Mouse (Mus musculus) lung, embryonic 14.5 days (tissue): ENCODE data around the gene 6030468B19Rik. TPM values are rescaled to one million over a fixed set of nuclear protein-coding genes. Genes with fewer than 3 reads are reported as not detected.

Experiments used
- ATAC-seq: fragments of 200-750 bp; cut with Nextera tagmentation; 2 replicates; pipeline ENCODE4 v1.8.0; 2017; ENCODE audit warnings: mild to moderate bottlenecking, moderate TSS enrichment, moderate library complexity; ENCODE audit not compliant: insufficient read depth
- DNase-seq: peaks from one replicate; pipeline ENCODE4 v3.0.0-alpha.2; 2015
- H3K27ac ChIP-seq: fragments of 300-500 bp; sonication (generic); 2 replicates; pipeline ENCODE4 v1.5.1; 2014; ENCODE audit warnings: low read depth, mild to moderate bottlenecking, moderate library complexity
- H3K27me3 ChIP-seq: fragments of 300-500 bp; sonication (generic); 2 replicates; pipeline ENCODE4 v1.6.1; 2014; ENCODE audit warnings: low read length, control low read depth; ENCODE audit not compliant: insufficient read depth
- H3K36me3 ChIP-seq: fragments of 300-500 bp; sonication (generic); 2 replicates; pipeline ENCODE4 v1.6.1; 2014; ENCODE audit warnings: control low read depth; ENCODE audit not compliant: insufficient read depth
- H3K4me1 ChIP-seq: fragments of 300-500 bp; sonication (generic); 2 replicates; pipeline ENCODE4 v1.6.1; 2014; ENCODE audit warnings: antibody characterized with exemption, control low read depth; ENCODE audit not compliant: insufficient read depth
- H3K4me2 ChIP-seq: fragments of 300-500 bp; sonication (generic); 2 replicates; pipeline ENCODE4 v1.6.1; 2014; ENCODE audit warnings: mild to moderate bottlenecking
- H3K4me3 ChIP-seq: fragments of 300-500 bp; sonication (generic); 2 replicates; pipeline ENCODE4 v1.5.1; 2014; ENCODE audit warnings: low read depth, low read length
- H3K9ac ChIP-seq: fragments of 300-500 bp; sonication (generic); 2 replicates; pipeline ENCODE4 v1.6.1; 2014
- H3K9me3 ChIP-seq: fragments of 300-500 bp; sonication (generic); 2 replicates; pipeline ENCODE4 v1.6.1; 2016; ENCODE audit warnings: low read depth, low read length, control low read depth
- CTCF ChIP-seq: IDR thresholded peaks from 2 replicates; pipeline ENCODE4 v1.5.1; 2016; ENCODE audit warnings: antibody characterized with exemption, low read depth
- WGBS: fragments of 180-500 bp; shearing (Covaris S2); extraction: QIAGEN DNeasy Blood & Tissue Kit; methylation state at CpG from one replicate; pipeline ENCODE4 v1.1.7; 2014; 5-methylcytosine and 5-hydroxymethylcytosine counted together
- polyA plus RNA-seq: library from polyadenylated mRNA; unstranded; fragments of >200 nt; fragmentation: Nextera tagmentation; extraction: Ambion mirVana; gene quantifications from 2 replicates; pipeline ENCODE4 v1.2.1, GENCODE M21; 2014

Gene 6030468B19Rik
- polyA plus RNA-seq, 1 experiment from 2014 or later = 0.22 TPM

GRCm38 (mm10) chr11:117855975-117856374 is 58.5 kb downstream of the 6030468B19Rik start:
- no peak for ATAC-seq
- DNase-seq = no peak
- H3K36me3 ChIP-seq = peaks cover 65% of the 10 kb centered on the region

More at GRCm38 (mm10) chr11:117855975-117856374, 58.5 kb downstream of the 6030468B19Rik start:
- Histone ChIP-seq H3K9ac (no peak overlapping the region), H3K27ac (no peak overlapping the region), H3K9me3 (no peaks in the 10 kb centered on the region), H3K27me3 (peaks cover 14% of the 10 kb centered on the region), H3K4me2 (no peak overlapping the region), H3K4me3 (no peak overlapping the region), H3K4me1 (0 out of 2 replicates have a peak, but pooled peaks cover 1% of the 10 kb centered on the region)
- TF ChIP-seq CTCF = no peak
- WGBS = 61% methylated on average over 1 of the region's 1 CpGs

Other genes with a start within 250 kb of the 6030468B19Rik start
- 10.9 and 11.6 TPM in 2 replicates for gene Tnrc6c, start 143.4 kb upstream of the 6030468B19Rik start, polyA plus RNA-seq
- 1.6 and 2.9 TPM in 2 replicates for gene Tmc8, start 15.6 kb upstream of the 6030468B19Rik start, polyA plus RNA-seq
- 18.2 and 18.6 TPM in 2 replicates for gene Tmc6, start 15.5 kb upstream of the 6030468B19Rik start, polyA plus RNA-seq
- 0.23 and 0.30 TPM in 2 replicates for gene Gm20708, start 12.0 kb downstream of the 6030468B19Rik start, polyA plus RNA-seq
- gene Syngr2, start 12.0 kb downstream of the 6030468B19Rik start, polyA plus RNA-seq = 65.9 and 71.6 TPM in 2 replicates
- 4.6 TPM in 2 replicates for gene Afmid, start 28.3 kb downstream of the 6030468B19Rik start, polyA plus RNA-seq
- 144 and 158 TPM in 2 replicates for gene Tk1, start 28.4 kb downstream of the 6030468B19Rik start, polyA plus RNA-seq
- gene Birc5, start 51.6 kb downstream of the 6030468B19Rik start, polyA plus RNA-seq = 395 and 399 TPM in 2 replicates
- gene Tmem235, start 63.1 kb downstream of the 6030468B19Rik start, polyA plus RNA-seq = not detected in 2 replicates
- 3.4 and 3.7 TPM in 2 replicates for gene Tha1, start 75.8 kb downstream of the 6030468B19Rik start, polyA plus RNA-seq
- 5.4 and 6.4 TPM in 2 replicates for gene Socs3, start 172.4 kb downstream of the 6030468B19Rik start, polyA plus RNA-seq
- gene Pgs1, start 188.6 kb downstream of the 6030468B19Rik start, polyA plus RNA-seq = 35.8 and 40.8 TPM in 2 replicates